Mouse (Mus musculus): ENCODE results near the gene Bicdl1. TPM values are rescaled to one million over a fixed set of nuclear protein-coding genes. Genes with fewer than 3 reads are reported as not detected.
"Not testable (repeated sequence)": the region's sequence is repeated elsewhere in the genome, so short reads cannot be mapped to it uniquely, and the experiment has no call there.

The Bicdl1 gene
- polyA plus RNA-seq, 1 experiment from 2014 or later: 9.7 TPM

DNA sequence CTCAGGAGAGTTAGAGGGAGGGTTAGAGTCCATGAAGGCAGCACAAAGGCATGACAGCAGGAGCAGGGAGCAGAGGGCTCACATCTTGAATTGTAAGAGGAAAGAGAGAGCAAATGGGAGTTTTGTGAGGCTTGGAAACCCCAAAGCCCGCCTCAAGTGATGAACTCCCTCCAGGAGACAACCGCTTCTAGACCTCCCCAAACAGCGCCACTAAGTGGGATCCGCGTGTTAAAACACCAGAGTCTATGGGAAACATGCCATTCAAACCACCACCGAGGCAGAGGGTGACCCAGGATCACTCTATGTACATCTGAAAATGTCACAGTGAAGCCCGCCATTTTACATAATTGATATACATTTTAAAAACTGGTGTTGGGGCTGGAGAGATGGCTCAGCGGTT is 26.1 kb upstream of the Bicdl1 start:
- WGBS: 83% methylated on average over 8 of the region's 8 CpGs
- no peak for ATAC-seq
- Histone ChIP-seq H3K4me2 (ENCODE audit: low read depth, low read length) (no peak overlapping the region), H3K9me3 (ENCODE audit: control insufficient read depth, low read length) (no peaks in the 10 kb centered on the region), H3K27ac (ENCODE audit: low read length) (no peak overlapping the region), H3K9ac (ENCODE audit: low read depth, low read length) (no peak overlapping the region), H3K4me3 (ENCODE audit: low read length) (no peak overlapping the region), H3K36me3 (ENCODE audit: control insufficient read depth, insufficient read depth, low read length) (no peaks in the 10 kb centered on the region), H3K27me3 (replicated peaks; ENCODE audit: control insufficient read depth, insufficient read depth, low read length) (no peaks in the 10 kb centered on the region), H3K4me1 (ENCODE audit: control insufficient read depth, insufficient read depth, low read length) (no peaks in the 10 kb centered on the region)

DNA sequence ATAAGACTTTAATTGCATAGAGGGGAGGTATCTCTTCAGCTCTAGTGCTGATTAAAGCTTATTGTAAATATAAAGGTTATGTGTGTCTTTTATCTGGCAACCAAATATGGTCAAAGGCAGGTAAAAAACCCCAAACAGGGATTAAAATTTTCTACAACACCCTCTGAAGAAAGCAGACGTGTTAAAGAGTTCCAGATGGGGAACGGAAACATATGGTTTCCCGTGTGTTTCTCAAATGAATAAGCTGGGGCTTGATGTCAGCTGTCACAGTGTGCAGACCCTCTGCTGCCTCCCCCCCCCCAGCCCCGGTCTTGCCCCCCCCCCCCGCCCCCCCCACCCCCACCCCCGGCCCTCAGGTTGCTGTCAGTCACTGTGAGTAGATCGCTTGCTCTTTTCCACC is 24.1 kb upstream of the Bicdl1 start:
- no peaks in the 10 kb centered on the region for H3K36me3 ChIP-seq (ENCODE audit: control insufficient read depth, insufficient read depth, low read length)
- H3K4me2 ChIP-seq (ENCODE audit: low read depth, low read length): no peak overlapping the region
- H3K9ac ChIP-seq (ENCODE audit: low read depth, low read length): no peak overlapping the region
- no peaks in the 10 kb centered on the region for H3K4me1 ChIP-seq (ENCODE audit: control insufficient read depth, insufficient read depth, low read length)
- 76% methylated on average over 4 of the region's 7 CpGs for WGBS
- H3K9me3 ChIP-seq (ENCODE audit: control insufficient read depth, low read length): no peaks in the 10 kb centered on the region
- no peak for ATAC-seq
- H3K27me3 ChIP-seq (replicated peaks; ENCODE audit: control insufficient read depth, insufficient read depth, low read length): no peaks in the 10 kb centered on the region
- H3K27ac ChIP-seq (ENCODE audit: low read length): no peak overlapping the region
- no peak overlapping the region for H3K4me3 ChIP-seq (ENCODE audit: low read length)

DNA sequence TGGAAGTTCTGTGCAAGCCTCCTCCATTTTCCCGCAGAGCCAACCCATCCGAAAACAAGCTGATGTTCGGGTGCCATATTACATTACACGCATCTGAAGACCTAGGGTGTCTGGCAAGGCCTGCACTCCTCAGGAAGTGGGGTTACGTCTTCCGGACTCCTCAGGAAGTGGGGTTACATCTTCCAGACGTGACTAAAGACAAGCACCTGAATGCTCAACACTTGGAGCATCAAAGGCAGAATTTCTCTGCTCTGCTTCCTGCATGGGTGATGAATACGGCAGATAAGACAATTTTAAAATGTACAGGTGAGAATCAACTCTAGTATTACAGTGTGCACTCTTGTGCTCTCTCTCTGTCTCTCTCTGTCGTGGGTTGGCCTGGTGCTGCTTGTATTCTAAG is 23.4 kb upstream of the Bicdl1 start:
- Histone ChIP-seq H3K9ac (ENCODE audit: low read depth, low read length) (no peak overlapping the region), H3K27ac (ENCODE audit: low read length) (no peak overlapping the region), H3K4me1 (ENCODE audit: control insufficient read depth, insufficient read depth, low read length) (no peaks in the 10 kb centered on the region), H3K4me2 (ENCODE audit: low read depth, low read length) (no peak overlapping the region), H3K36me3 (ENCODE audit: control insufficient read depth, insufficient read depth, low read length) (no peaks in the 10 kb centered on the region), H3K9me3 (ENCODE audit: control insufficient read depth, low read length) (no peaks in the 10 kb centered on the region), H3K27me3 (replicated peaks; ENCODE audit: control insufficient read depth, insufficient read depth, low read length) (no peaks in the 10 kb centered on the region), H3K4me3 (ENCODE audit: low read length) (no peak overlapping the region)
- ATAC-seq: no peak
- WGBS: 83% methylated on average over 9 of the region's 9 CpGs

DNA sequence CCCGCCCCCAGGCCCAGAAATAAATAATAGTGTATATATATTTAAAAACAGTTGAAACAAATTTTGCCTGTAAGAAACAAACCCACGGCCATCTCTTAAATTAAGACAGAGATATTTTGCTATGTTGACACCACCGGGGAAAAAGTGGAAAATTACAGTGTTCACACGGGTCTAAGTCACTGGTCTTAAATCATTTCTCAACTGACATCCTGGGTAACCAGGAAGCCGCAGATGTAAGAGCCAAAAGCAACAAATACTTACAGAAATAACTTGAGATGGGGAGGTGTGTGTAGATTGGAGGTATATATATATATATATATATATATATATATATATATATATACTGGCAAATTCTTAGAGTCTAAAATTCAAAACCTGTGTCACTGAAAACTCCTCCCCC is 21.5 kb upstream of the Bicdl1 start:
- H3K4me3 ChIP-seq (ENCODE audit: low read length): no peak overlapping the region
- H3K4me1 ChIP-seq (ENCODE audit: control insufficient read depth, insufficient read depth, low read length): no peaks in the 10 kb centered on the region
- WGBS: 76% methylated on average over 5 of the region's 5 CpGs
- ATAC-seq: no peak
- H3K9ac ChIP-seq (ENCODE audit: low read depth, low read length): no peak overlapping the region
- no peaks in the 10 kb centered on the region for H3K36me3 ChIP-seq (ENCODE audit: control insufficient read depth, insufficient read depth, low read length)
- no peak overlapping the region for H3K27ac ChIP-seq (ENCODE audit: low read length)
- H3K9me3 ChIP-seq (ENCODE audit: control insufficient read depth, low read length): no peaks in the 10 kb centered on the region
- H3K4me2 ChIP-seq (ENCODE audit: low read depth, low read length): no peak overlapping the region
- no peaks in the 10 kb centered on the region for H3K27me3 ChIP-seq (replicated peaks; ENCODE audit: control insufficient read depth, insufficient read depth, low read length)

DNA sequence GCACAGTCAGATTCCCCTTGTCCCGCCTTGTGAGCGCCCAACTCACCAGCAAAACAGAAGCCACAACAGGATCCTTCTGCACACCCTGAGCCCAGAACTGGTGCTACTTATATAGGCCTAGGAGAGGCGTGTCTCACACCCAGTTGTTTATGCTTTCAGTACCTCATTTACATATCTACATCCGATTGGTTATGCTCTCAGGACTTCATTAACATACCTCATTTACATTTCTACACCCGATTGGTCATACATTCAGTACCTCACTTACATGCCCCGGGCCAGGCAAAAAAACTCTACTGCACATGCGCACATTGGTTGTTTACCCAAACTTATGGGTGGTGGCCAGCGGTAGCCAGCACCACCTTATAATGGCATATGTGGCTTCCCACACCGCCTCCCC is 20.5 kb upstream of the Bicdl1 start:
- not testable (repeated sequence) for H3K27ac ChIP-seq (ENCODE audit: low read length); H3K4me3 ChIP-seq (ENCODE audit: low read length); H3K27me3 ChIP-seq (replicated peaks; ENCODE audit: control insufficient read depth, insufficient read depth, low read length); H3K4me2 ChIP-seq (ENCODE audit: low read depth, low read length); H3K4me1 ChIP-seq (ENCODE audit: control insufficient read depth, insufficient read depth, low read length); H3K9ac ChIP-seq (ENCODE audit: low read depth, low read length); H3K36me3 ChIP-seq (ENCODE audit: control insufficient read depth, insufficient read depth, low read length); H3K9me3 ChIP-seq (ENCODE audit: control insufficient read depth, low read length); ATAC-seq
- WGBS: 90% methylated on average over 9 of the region's 9 CpGs

GRCm38 (mm10) chr5:115748316-115748715 is 16.9 kb upstream of the Bicdl1 start:
- no peak overlapping the region for H3K4me3 ChIP-seq (ENCODE audit: low read length)
- no peaks in the 10 kb centered on the region for H3K36me3 ChIP-seq (ENCODE audit: control insufficient read depth, insufficient read depth, low read length)
- no peak overlapping the region for H3K9ac ChIP-seq (ENCODE audit: low read depth, low read length)
- 70% methylated on average over 8 of the region's 8 CpGs for WGBS
- H3K4me2 ChIP-seq (ENCODE audit: low read depth, low read length): no peak overlapping the region
- H3K9me3 ChIP-seq (ENCODE audit: control insufficient read depth, low read length): no peaks in the 10 kb centered on the region
- H3K27me3 ChIP-seq (replicated peaks; ENCODE audit: control insufficient read depth, insufficient read depth, low read length): no peaks in the 10 kb centered on the region
- H3K4me1 ChIP-seq (ENCODE audit: control insufficient read depth, insufficient read depth, low read length): no peaks in the 10 kb centered on the region
- ATAC-seq: no peak
- no peak overlapping the region for H3K27ac ChIP-seq (ENCODE audit: low read length)

DNA sequence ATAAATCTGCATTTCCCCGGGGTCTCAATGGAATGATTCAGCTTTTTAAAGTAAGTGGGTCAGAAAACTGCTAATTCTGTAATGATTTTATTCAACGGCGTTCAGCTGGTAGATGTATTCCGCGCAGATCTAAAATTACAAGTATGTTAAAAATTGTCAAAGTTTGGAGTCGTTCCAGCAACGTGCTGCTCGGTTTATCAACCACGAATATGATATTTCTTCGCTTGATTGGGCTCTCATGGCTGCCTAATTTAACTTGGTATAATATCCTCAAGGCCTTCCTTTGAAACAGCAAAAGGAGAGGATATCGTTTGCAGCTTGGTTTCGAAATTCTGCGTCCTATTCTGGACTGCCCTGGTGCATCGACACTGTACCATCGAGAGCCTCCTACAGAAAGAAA is 13.9 kb upstream of the Bicdl1 start:
- Histone ChIP-seq H3K4me3 (ENCODE audit: low read length) (no peak overlapping the region), H3K27me3 (replicated peaks; ENCODE audit: control insufficient read depth, insufficient read depth, low read length) (no peaks in the 10 kb centered on the region), H3K9ac (ENCODE audit: low read depth, low read length) (no peak overlapping the region), H3K9me3 (ENCODE audit: control insufficient read depth, low read length) (no peaks in the 10 kb centered on the region), H3K36me3 (ENCODE audit: control insufficient read depth, insufficient read depth, low read length) (no peaks in the 10 kb centered on the region), H3K4me1 (ENCODE audit: control insufficient read depth, insufficient read depth, low read length) (no peaks in the 10 kb centered on the region), H3K27ac (ENCODE audit: low read length) (no peak overlapping the region), H3K4me2 (ENCODE audit: low read depth, low read length) (no peak overlapping the region)
- no peak for ATAC-seq
- 84% methylated on average over 15 of the region's 15 CpGs for WGBS

GRCm38 (mm10) chr5:115738032-115738431 is 6.6 kb upstream of the Bicdl1 start:
- Histone ChIP-seq H3K4me2 (ENCODE audit: low read depth, low read length) (no peak overlapping the region), H3K9ac (ENCODE audit: low read depth, low read length) (no peak overlapping the region), H3K4me1 (ENCODE audit: control insufficient read depth, insufficient read depth, low read length) (no peaks in the 10 kb centered on the region), H3K27me3 (replicated peaks; ENCODE audit: control insufficient read depth, insufficient read depth, low read length) (no peaks in the 10 kb centered on the region; the same call in 1 of the 2 replicates), H3K9me3 (ENCODE audit: control insufficient read depth, low read length) (0 out of 2 replicates have a peak, but pooled peaks cover 3% of the 10 kb centered on the region), H3K4me3 (ENCODE audit: low read length) (no peak overlapping the region), H3K27ac (ENCODE audit: low read length) (no peak overlapping the region), H3K36me3 (ENCODE audit: control insufficient read depth, insufficient read depth, low read length) (no peaks in the 10 kb centered on the region)
- ATAC-seq: no peak
- WGBS: 92% methylated on average over 5 of the region's 5 CpGs

- no peak overlapping the region for H3K27ac ChIP-seq (ENCODE audit: low read length)
- H3K9me3 ChIP-seq (ENCODE audit: control insufficient read depth, low read length): 0 out of 2 replicates have a peak, but pooled peaks cover 3% of the 10 kb centered on the region
- H3K36me3 ChIP-seq (ENCODE audit: control insufficient read depth, insufficient read depth, low read length): no peaks in the 10 kb centered on the region
- 80% methylated on average over 2 of the region's 2 CpGs for WGBS
- no peak for ATAC-seq
- peaks cover 4% of the 10 kb centered on the region; the same call in 1 of the 2 replicates for H3K27me3 ChIP-seq (replicated peaks; ENCODE audit: control insufficient read depth, insufficient read depth, low read length)
- H3K4me1 ChIP-seq (ENCODE audit: control insufficient read depth, insufficient read depth, low read length): peaks cover 6% of the 10 kb centered on the region
- no peak overlapping the region for H3K4me2 ChIP-seq (ENCODE audit: low read depth, low read length)
- H3K4me3 ChIP-seq (ENCODE audit: low read length): no peak overlapping the region
- no peak overlapping the region for H3K9ac ChIP-seq (ENCODE audit: low read depth, low read length)
Measured at GRCm38 (mm10) chr5:115734570-115734969, 3.1 kb upstream of the Bicdl1 start.

DNA sequence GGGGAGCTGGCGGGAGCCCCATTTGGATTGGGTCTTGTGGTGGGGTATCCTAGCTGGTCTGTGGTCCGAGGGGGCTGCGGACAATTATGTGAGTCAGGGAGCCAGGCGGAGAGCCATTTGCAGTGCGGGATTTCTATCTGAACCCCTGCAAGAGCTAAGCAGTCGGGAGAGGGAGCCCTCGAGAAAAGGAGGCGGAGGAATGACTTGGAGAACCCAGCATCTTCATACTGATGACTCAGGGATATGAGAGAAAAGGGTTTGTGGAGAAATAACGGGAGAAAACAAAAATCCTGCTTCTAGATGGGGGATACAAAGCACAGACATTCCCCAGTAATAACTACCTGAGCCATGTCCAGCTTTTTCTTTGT is 1.4 kb upstream of the Bicdl1 start:
- no peaks in the 10 kb centered on the region for H3K9me3 ChIP-seq (ENCODE audit: control insufficient read depth, low read length)
- H3K36me3 ChIP-seq (ENCODE audit: control insufficient read depth, insufficient read depth, low read length): no peaks in the 10 kb centered on the region
- peaks cover 6% of the 10 kb centered on the region for H3K4me1 ChIP-seq (ENCODE audit: control insufficient read depth, insufficient read depth, low read length)
- peak overlapping the region; percentile 63 for H3K4me3 ChIP-seq (ENCODE audit: low read length)
- peaks cover 4% of the 10 kb centered on the region; the same call in 1 of the 2 replicates for H3K27me3 ChIP-seq (replicated peaks; ENCODE audit: control insufficient read depth, insufficient read depth, low read length)
- no peak overlapping the region for H3K27ac ChIP-seq (ENCODE audit: low read length)
- peak; percentile 62 for ATAC-seq
- H3K4me2 ChIP-seq (ENCODE audit: low read depth, low read length): peak overlapping the region; percentile 98
- peak overlapping the region; percentile 51; the same call in 1 of the 2 replicates for H3K9ac ChIP-seq (ENCODE audit: low read depth, low read length)
- under 1% methylated on average over 9 of the region's 9 CpGs for WGBS

Data from intestine, embryonic 16.5 days (tissue).